Mouse (Mus musculus) midbrain, embryonic 12.5 days (tissue): Measurements from ENCODE around the gene Aqp7. TPM values are rescaled to one million over a fixed set of nuclear protein-coding genes. Genes with fewer than 3 reads are reported as not detected.

Experiments
- ATAC-seq: fragments of 200-750 bp; cut with Nextera tagmentation; 2 replicates; pipeline ENCODE4 v1.8.0; 2017; ENCODE audit warnings: low read depth, moderate TSS enrichment, moderate library complexity; ENCODE audit not compliant: low FRiP score
- H3K27ac ChIP-seq: fragments of 300-500 bp; sonication (generic); replicated peaks from 2 replicates; pipeline ENCODE4 v1.5.1; 2016; ENCODE audit warnings: mild to moderate bottlenecking
- H3K27me3 ChIP-seq: fragments of 300-500 bp; sonication (generic); 2 replicates; pipeline ENCODE4 v1.6.1; 2016; ENCODE audit warnings: mild to moderate bottlenecking
- H3K36me3 ChIP-seq: fragments of 300-500 bp; sonication (generic); 2 replicates; pipeline ENCODE4 v1.6.1; 2016
- H3K4me1 ChIP-seq: fragments of 300-500 bp; sonication (generic); 2 replicates; pipeline ENCODE4 v1.6.1; 2016
- H3K4me2 ChIP-seq: fragments of 300-500 bp; sonication (generic); replicated peaks from 2 replicates; pipeline ENCODE4 v1.6.1; 2016; ENCODE audit warnings: mild to moderate bottlenecking, moderate library complexity
- H3K4me3 ChIP-seq: fragments of 300-500 bp; sonication (generic); 2 replicates; pipeline ENCODE4 v1.5.1; 2016; ENCODE audit warnings: mild to moderate bottlenecking
- H3K9ac ChIP-seq: fragments of 300-500 bp; sonication (generic); replicated peaks from 2 replicates; pipeline ENCODE4 v1.6.1; 2016; ENCODE audit warnings: mild to moderate bottlenecking, moderate library complexity
- H3K9me3 ChIP-seq: fragments of 300-500 bp; sonication (generic); 2 replicates; pipeline ENCODE4 v1.6.1; 2016; ENCODE audit warnings: mild to moderate bottlenecking
- WGBS: fragments of 180-500 bp; shearing (Covaris S2); methylation state at CpG from one replicate; pipeline ENCODE4 v1.1.7; 2016; 5-methylcytosine and 5-hydroxymethylcytosine counted together
- polyA plus RNA-seq: library from polyadenylated mRNA; unstranded; fragments of >200 nt; fragmentation: Nextera tagmentation; extraction: Ambion mirVana; gene quantifications from 2 replicates; pipeline ENCODE4 v1.2.1, GENCODE M21; 2016

Aqp7 gene
- polyA plus RNA-seq, 1 experiment from 2014 or later, result not detected

GRCm38 (mm10) chr4:41029372-41029771 is 18.6 kb downstream of the Aqp7 start:
- 94% methylated on average over 5 of the region's 5 CpGs for WGBS
- Histone ChIP-seq H3K4me3 (no peak overlapping the region), H3K9me3 (no peaks in the 10 kb centered on the region), H3K36me3 (peaks cover 12% of the 10 kb centered on the region), H3K9ac (no peak overlapping the region), H3K4me1 (no peaks in the 10 kb centered on the region), H3K27me3 (no peaks in the 10 kb centered on the region), H3K27ac (no peak overlapping the region), H3K4me2 (no peak overlapping the region)
- no peak for ATAC-seq

- H3K4me1 ChIP-seq, result no peaks in the 10 kb centered on the region
- H3K4me2 ChIP-seq, result no peak overlapping the region
- 82% methylated on average over 4 of the region's 4 CpGs for WGBS
- no peak overlapping the region for H3K27ac ChIP-seq
- no peak overlapping the region for H3K9ac ChIP-seq
- no peak for ATAC-seq
- peaks cover 23% of the 10 kb centered on the region for H3K36me3 ChIP-seq
- no peak overlapping the region for H3K4me3 ChIP-seq
- H3K9me3 ChIP-seq, result no peaks in the 10 kb centered on the region
- H3K27me3 ChIP-seq, result no peaks in the 10 kb centered on the region
These were observed 19.7 kb downstream of the Aqp7 start for GRCm38 (mm10) chr4:41028272-41028671.

GRCm38 (mm10) chr4:41027872-41028271 is 20.1 kb downstream of the Aqp7 start:
- Histone ChIP-seq H3K27ac (no peak overlapping the region), H3K27me3 (no peaks in the 10 kb centered on the region), H3K9ac (no peak overlapping the region), H3K36me3 (peaks cover 26% of the 10 kb centered on the region), H3K4me3 (no peak overlapping the region), H3K9me3 (no peaks in the 10 kb centered on the region), H3K4me2 (no peak overlapping the region), H3K4me1 (no peaks in the 10 kb centered on the region)
- WGBS, result 91% methylated on average over 3 of the region's 3 CpGs
- no peak for ATAC-seq

- Histone ChIP-seq H3K27ac (no peak overlapping the region), H3K4me1 (no peaks in the 10 kb centered on the region), H3K9me3 (no peaks in the 10 kb centered on the region)
These were observed 21.7 kb downstream of the Aqp7 start for GRCm38 (mm10) chr4:41026086-41026787.

GRCm38 (mm10) chr4:41021094-41021493 is 26.8 kb downstream of the Aqp7 start:
- no peak for ATAC-seq
- 90% methylated on average over 5 of the region's 5 CpGs for WGBS
- no peaks in the 10 kb centered on the region for H3K27me3 ChIP-seq
- H3K27ac ChIP-seq, result no peak overlapping the region
- H3K9ac ChIP-seq, result no peak overlapping the region
- no peaks in the 10 kb centered on the region for H3K4me1 ChIP-seq
- H3K9me3 ChIP-seq, result no peaks in the 10 kb centered on the region
- H3K4me2 ChIP-seq, result no peak overlapping the region
- no peak overlapping the region for H3K4me3 ChIP-seq
- peaks cover 62% of the 10 kb centered on the region for H3K36me3 ChIP-seq

More at GRCm38 (mm10) chr4:41026086-41026787, 21.7 kb downstream of the Aqp7 start:
- Histone ChIP-seq H3K4me2 (no peak overlapping the region), H3K36me3 (peaks cover 35% of the 10 kb centered on the region), H3K4me3 (no peak overlapping the region), H3K27me3 (no peaks in the 10 kb centered on the region), H3K9ac (no peak overlapping the region)
- no peak for ATAC-seq
- WGBS, result 72% methylated on average over 8 of the region's 8 CpGs

GRCm38 (mm10) chr4:41015798-41016197 is 32.1 kb downstream of the Aqp7 start:
- H3K9me3 ChIP-seq, result no peaks in the 10 kb centered on the region
- WGBS, result 97% methylated on average over 5 of the region's 5 CpGs
- H3K9ac ChIP-seq, result no peak overlapping the region
- no peaks in the 10 kb centered on the region for H3K4me1 ChIP-seq
- peaks cover 71% of the 10 kb centered on the region for H3K36me3 ChIP-seq
- no peak overlapping the region for H3K4me2 ChIP-seq
- ATAC-seq, result no peak
- H3K4me3 ChIP-seq, result no peak overlapping the region
- H3K27ac ChIP-seq, result no peak overlapping the region
- H3K27me3 ChIP-seq, result no peaks in the 10 kb centered on the region

- no peak for ATAC-seq
- no peak overlapping the region for H3K4me3 ChIP-seq
These were observed 34.6 kb downstream of the Aqp7 start for GRCm38 (mm10) chr4:41013351-41013750.

GRCm38 (mm10) chr4:41000842-41001639 is 46.9 kb downstream of the Aqp7 start:
- Histone ChIP-seq H3K4me2 (no peak overlapping the region), H3K27ac (no peak overlapping the region), H3K4me3 (no peak overlapping the region), H3K9me3 (no peaks in the 10 kb centered on the region), H3K9ac (no peak overlapping the region), H3K27me3 (no peaks in the 10 kb centered on the region), H3K4me1 (no peaks in the 10 kb centered on the region), H3K36me3 (peaks cover 89% of the 10 kb centered on the region)
- WGBS, result 89% methylated on average over 9 of the region's 9 CpGs
- no peak for ATAC-seq

More at GRCm38 (mm10) chr4:41013351-41013750, 34.6 kb downstream of the Aqp7 start:
- no peaks in the 10 kb centered on the region for H3K4me1 ChIP-seq
- no peak overlapping the region for H3K27ac ChIP-seq
- WGBS, result 92% methylated on average over 3 of the region's 3 CpGs
- no peaks in the 10 kb centered on the region for H3K27me3 ChIP-seq
- peaks cover 75% of the 10 kb centered on the region for H3K36me3 ChIP-seq
- no peaks in the 10 kb centered on the region for H3K9me3 ChIP-seq
- H3K9ac ChIP-seq, result no peak overlapping the region
- no peak overlapping the region for H3K4me2 ChIP-seq

- no peak overlapping the region for H3K4me3 ChIP-seq
- WGBS, result 84% methylated on average over 1 of the region's 1 CpGs
- H3K9ac ChIP-seq, result no peak overlapping the region
- no peak for ATAC-seq
- no peaks in the 10 kb centered on the region for H3K4me1 ChIP-seq
- no peaks in the 10 kb centered on the region for H3K27me3 ChIP-seq
- no peak overlapping the region for H3K27ac ChIP-seq
- H3K9me3 ChIP-seq, result no peaks in the 10 kb centered on the region
- peaks cover 95% of the 10 kb centered on the region for H3K36me3 ChIP-seq
- H3K4me2 ChIP-seq, result no peak overlapping the region
These were observed 47.7 kb downstream of the Aqp7 start for GRCm38 (mm10) chr4:41000271-41000670.

GRCm38 (mm10) chr4:40997916-40998315 is 50.0 kb downstream of the Aqp7 start:
- H3K27ac ChIP-seq, result no peak overlapping the region
- H3K4me2 ChIP-seq, result no peak overlapping the region
- ATAC-seq, result no peak
- H3K27me3 ChIP-seq, result no peaks in the 10 kb centered on the region
- no peak overlapping the region for H3K4me3 ChIP-seq
- no peaks in the 10 kb centered on the region for H3K4me1 ChIP-seq
- H3K9me3 ChIP-seq, result no peaks in the 10 kb centered on the region
- no peak overlapping the region for H3K9ac ChIP-seq
- H3K36me3 ChIP-seq, result peaks cover 91% of the 10 kb centered on the region
- 94% methylated on average over 4 of the region's 4 CpGs for WGBS

GRCm38 (mm10) chr4:40996302-40996701 is 51.6 kb downstream of the Aqp7 start:
- WGBS, result 94% methylated on average over 6 of the region's 6 CpGs
- no peak for ATAC-seq
- Histone ChIP-seq H3K4me3 (no peak overlapping the region), H3K4me1 (no peaks in the 10 kb centered on the region), H3K4me2 (no peak overlapping the region), H3K36me3 (peaks cover 91% of the 10 kb centered on the region), H3K27ac (no peak overlapping the region), H3K27me3 (no peaks in the 10 kb centered on the region), H3K9me3 (no peaks in the 10 kb centered on the region), H3K9ac (no peak overlapping the region)

- no peak overlapping the region for H3K4me2 ChIP-seq
- no peak overlapping the region for H3K27ac ChIP-seq
- no peaks in the 10 kb centered on the region for H3K9me3 ChIP-seq
- peaks cover 84% of the 10 kb centered on the region for H3K36me3 ChIP-seq
- ATAC-seq, result no peak
- no peak overlapping the region for H3K4me3 ChIP-seq
- no peaks in the 10 kb centered on the region for H3K4me1 ChIP-seq
- H3K9ac ChIP-seq, result no peak overlapping the region
- 82% methylated on average over 6 of the region's 6 CpGs for WGBS
- H3K27me3 ChIP-seq, result no peaks in the 10 kb centered on the region
These were observed 58.3 kb downstream of the Aqp7 start for GRCm38 (mm10) chr4:40989633-40990032.
